Mouse (Mus musculus): ENCODE measurements around the gene Pgm5. TPM values are rescaled to one million over a fixed set of nuclear protein-coding genes. Genes with fewer than 3 reads are reported as not detected.
A peak's percentile ranks its signal among the peaks of the same experiment; 100 is the strongest.
"Not testable (repeated sequence)": the region's sequence is repeated elsewhere in the genome, so short reads cannot be mapped to it uniquely, and the experiment has no call there.

Gene Pgm5
- polyA plus RNA-seq, 1 experiment: 0.83 TPM

DNA sequence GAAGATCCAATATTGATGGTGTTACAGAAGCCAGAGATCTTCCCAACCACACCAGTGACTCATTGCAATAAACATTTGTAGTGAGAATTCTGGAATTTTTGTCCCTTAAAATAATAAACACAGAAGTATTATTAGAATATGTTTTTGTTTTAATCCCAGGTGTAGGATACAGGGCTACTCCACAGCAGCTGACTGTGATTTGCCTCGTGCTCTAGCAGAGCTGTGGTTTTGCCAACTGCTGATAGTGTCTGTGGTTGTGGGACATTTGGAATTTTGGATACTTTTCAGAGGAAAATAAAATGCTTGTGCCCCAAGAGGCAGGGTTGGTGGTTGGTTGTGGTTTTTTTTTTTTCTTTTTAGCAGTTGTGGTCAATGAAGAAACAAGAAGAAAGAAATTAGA, 143.6 kb downstream of the Pgm5 start:
- Histone ChIP-seq H3K4me3 (ENCODE audit: insufficient read depth, low read length) (no peak overlapping the region), H3K4me1 (ENCODE audit: control insufficient read depth, insufficient read depth, low read length) (peaks cover 27% of the 10 kb centered on the region), H3K27ac (ENCODE audit: insufficient read depth, low read depth, low read length) (no peak overlapping the region)
- TF ChIP-seq CTCF (IDR thresholded peaks at IDR 0.05; ENCODE audit: low read depth, low read length): no peak
- no peak for TF ChIP-seq POLR2A (IDR thresholded peaks at IDR 0.05; ENCODE audit: borderline replicate concordance, low read depth, low read length)

DNA sequence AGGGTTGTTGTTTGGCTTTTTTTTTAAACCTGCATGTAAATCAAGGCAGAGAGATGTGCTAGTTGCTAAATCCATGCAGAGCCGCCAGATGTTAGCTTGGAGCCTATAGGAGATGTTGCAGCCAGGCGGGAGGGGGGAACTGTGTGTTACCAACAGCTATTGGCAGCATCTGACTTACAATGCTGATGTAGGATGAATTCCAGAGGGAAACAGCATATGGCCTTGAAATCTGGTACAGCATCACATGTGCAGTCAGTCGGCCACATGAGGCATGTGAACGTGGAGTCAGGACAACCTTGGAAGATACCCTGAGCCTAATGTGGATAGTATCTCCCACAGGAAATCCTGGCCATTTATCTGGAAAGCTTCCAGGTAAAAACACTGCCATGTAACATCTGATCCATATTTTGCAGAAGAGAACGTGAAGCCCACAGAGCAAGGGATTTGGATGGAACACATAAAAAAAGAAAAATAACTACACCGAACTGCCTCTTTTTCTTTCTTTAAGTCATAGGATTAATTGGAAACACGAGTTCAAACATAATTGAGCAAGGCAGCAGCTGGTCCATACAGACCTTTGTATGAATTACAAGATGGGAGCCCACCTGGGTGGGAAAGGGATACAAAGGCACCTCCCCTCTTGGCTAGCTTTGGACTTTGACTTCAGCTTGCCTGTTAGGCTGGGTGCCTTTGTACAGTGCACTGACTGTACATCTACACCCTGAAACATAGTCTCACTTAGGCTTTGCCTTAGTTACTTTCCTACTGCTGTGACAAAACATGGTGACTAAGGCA, 145.2 kb downstream of the Pgm5 start:
- TF ChIP-seq CTCF (IDR thresholded peaks at IDR 0.05; ENCODE audit: low read depth, low read length) (no peak), POLR2A (IDR thresholded peaks at IDR 0.05; ENCODE audit: borderline replicate concordance, low read depth, low read length) (no peak)
- H3K4me1 ChIP-seq (ENCODE audit: control insufficient read depth, insufficient read depth, low read length): peaks cover 23% of the 10 kb centered on the region

GRCm38 (mm10) chr19:24708032-24708431, 153.6 kb downstream of the Pgm5 start:
- TF ChIP-seq POLR2A (IDR thresholded peaks at IDR 0.05; ENCODE audit: borderline replicate concordance, low read depth, low read length) (no peak), CTCF (IDR thresholded peaks at IDR 0.05; ENCODE audit: low read depth, low read length) (no peak)
- no peak overlapping the region for H3K4me3 ChIP-seq (ENCODE audit: insufficient read depth, low read length)
- peaks cover 53% of the 10 kb centered on the region for H3K4me1 ChIP-seq (ENCODE audit: control insufficient read depth, insufficient read depth, low read length)
- H3K27ac ChIP-seq (ENCODE audit: insufficient read depth, low read depth, low read length): peak overlapping the region; percentile 90

More for the DNA sequence above, 145.2 kb downstream of the Pgm5 start:
- Histone ChIP-seq H3K27ac (ENCODE audit: insufficient read depth, low read depth, low read length) (no peak overlapping the region), H3K4me3 (ENCODE audit: insufficient read depth, low read length) (no peak overlapping the region)

DNA sequence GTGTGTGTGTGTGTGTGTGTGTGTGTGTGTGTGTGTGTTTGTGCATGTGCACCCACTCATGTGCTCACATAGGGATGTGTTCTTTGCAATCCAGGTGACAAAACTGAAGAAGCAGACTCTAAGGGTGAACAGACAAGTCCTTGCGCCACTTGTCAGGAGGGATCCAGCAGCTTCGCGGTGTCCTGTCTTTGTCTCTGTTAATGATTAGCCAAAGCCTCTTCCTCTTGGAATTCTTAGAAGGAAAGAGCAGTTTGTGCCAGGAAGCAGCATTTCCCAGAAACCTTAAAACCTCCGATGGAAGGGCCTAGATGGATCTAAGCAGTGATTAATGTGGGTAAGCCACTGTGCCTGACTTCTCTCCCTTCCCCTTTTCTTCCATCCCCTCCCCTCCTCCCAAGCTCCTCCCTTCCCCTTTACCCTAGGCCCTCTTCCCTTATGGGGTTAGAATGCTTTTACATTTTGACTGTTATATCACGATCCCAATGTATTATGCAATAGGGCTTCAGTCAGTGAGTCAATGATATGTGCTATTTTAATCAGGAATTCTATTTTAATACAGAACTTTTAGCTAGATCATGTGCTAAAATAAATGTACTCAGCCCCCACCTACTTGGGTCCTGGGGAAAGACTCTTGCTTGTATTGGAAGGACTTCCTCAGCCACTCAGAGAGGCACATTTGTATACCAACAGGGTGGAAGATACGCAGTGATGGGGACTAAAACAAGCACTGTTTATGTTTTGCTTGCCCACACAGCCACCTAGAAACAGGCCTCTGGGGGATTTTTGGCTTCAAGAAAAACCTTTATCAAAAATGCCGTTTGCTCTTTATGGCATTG, 154.4 kb downstream of the Pgm5 start:
- Histone ChIP-seq H3K27ac (ENCODE audit: insufficient read depth, low read depth, low read length) (peak overlapping the region; percentile 90), H3K4me1 (ENCODE audit: control insufficient read depth, insufficient read depth, low read length) (peaks cover 57% of the 10 kb centered on the region), H3K4me3 (ENCODE audit: insufficient read depth, low read length) (no peak overlapping the region)
- TF ChIP-seq CTCF (IDR thresholded peaks at IDR 0.05; ENCODE audit: low read depth, low read length) (no peak), POLR2A (IDR thresholded peaks at IDR 0.05; ENCODE audit: borderline replicate concordance, low read depth, low read length) (no peak)

GRCm38 (mm10) chr19:24705395-24705794, 156.3 kb downstream of the Pgm5 start:
- peaks cover 55% of the 10 kb centered on the region for H3K4me1 ChIP-seq (ENCODE audit: control insufficient read depth, insufficient read depth, low read length)
- TF ChIP-seq POLR2A (IDR thresholded peaks at IDR 0.05; ENCODE audit: borderline replicate concordance, low read depth, low read length): no peak
- TF ChIP-seq CTCF (IDR thresholded peaks at IDR 0.05; ENCODE audit: low read depth, low read length): no peak
- no peak overlapping the region for H3K27ac ChIP-seq (ENCODE audit: insufficient read depth, low read depth, low read length)
- H3K4me3 ChIP-seq (ENCODE audit: insufficient read depth, low read length): no peak overlapping the region

- Histone ChIP-seq H3K27ac (ENCODE audit: insufficient read depth, low read depth, low read length) (no peak overlapping the region), H3K4me1 (ENCODE audit: control insufficient read depth, insufficient read depth, low read length) (peaks cover 49% of the 10 kb centered on the region)
- no peak for TF ChIP-seq CTCF (IDR thresholded peaks at IDR 0.05; ENCODE audit: low read depth, low read length)
- TF ChIP-seq POLR2A (IDR thresholded peaks at IDR 0.05; ENCODE audit: borderline replicate concordance, low read depth, low read length): no peak
Measured at GRCm38 (mm10) chr19:24704326-24704725, 157.3 kb downstream of the Pgm5 start.

DNA sequence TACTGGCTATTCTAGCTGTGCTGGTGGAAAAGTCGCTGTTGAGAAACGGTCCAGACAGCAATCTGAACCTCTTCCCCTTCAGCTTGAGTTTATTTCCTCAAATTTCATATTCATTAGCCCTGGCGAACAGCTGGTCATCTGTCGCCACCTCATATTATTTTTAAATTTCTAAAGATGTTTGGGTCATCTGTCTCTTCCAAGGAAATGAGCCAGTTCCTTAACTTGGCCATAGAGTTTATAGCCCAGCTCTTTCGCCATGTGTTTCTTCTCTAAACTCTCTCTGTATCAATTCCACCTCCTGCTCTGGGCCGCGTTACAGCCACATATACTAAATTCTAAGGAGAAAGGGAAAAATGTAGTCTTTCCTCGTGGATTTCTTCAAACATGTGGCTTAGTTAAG, 158.0 kb downstream of the Pgm5 start:
- Histone ChIP-seq H3K27ac (ENCODE audit: insufficient read depth, low read depth, low read length) (peak overlapping the region; percentile 58), H3K4me1 (ENCODE audit: control insufficient read depth, insufficient read depth, low read length) (peaks cover 55% of the 10 kb centered on the region), H3K4me3 (ENCODE audit: insufficient read depth, low read length) (no peak overlapping the region)
- no peak for TF ChIP-seq CTCF (IDR thresholded peaks at IDR 0.05; ENCODE audit: low read depth, low read length)
- no peak for TF ChIP-seq POLR2A (IDR thresholded peaks at IDR 0.05; ENCODE audit: borderline replicate concordance, low read depth, low read length)

More at GRCm38 (mm10) chr19:24704326-24704725, 157.3 kb downstream of the Pgm5 start:
- H3K4me3 ChIP-seq (ENCODE audit: insufficient read depth, low read length): no peak overlapping the region

- peaks cover 50% of the 10 kb centered on the region for H3K4me1 ChIP-seq (ENCODE audit: control insufficient read depth, insufficient read depth, low read length)
- not testable (repeated sequence) for H3K4me3 ChIP-seq (ENCODE audit: insufficient read depth, low read length); H3K27ac ChIP-seq (ENCODE audit: insufficient read depth, low read depth, low read length)
Measured at GRCm38 (mm10) chr19:24703168-24703567, 158.5 kb downstream of the Pgm5 start.

DNA sequence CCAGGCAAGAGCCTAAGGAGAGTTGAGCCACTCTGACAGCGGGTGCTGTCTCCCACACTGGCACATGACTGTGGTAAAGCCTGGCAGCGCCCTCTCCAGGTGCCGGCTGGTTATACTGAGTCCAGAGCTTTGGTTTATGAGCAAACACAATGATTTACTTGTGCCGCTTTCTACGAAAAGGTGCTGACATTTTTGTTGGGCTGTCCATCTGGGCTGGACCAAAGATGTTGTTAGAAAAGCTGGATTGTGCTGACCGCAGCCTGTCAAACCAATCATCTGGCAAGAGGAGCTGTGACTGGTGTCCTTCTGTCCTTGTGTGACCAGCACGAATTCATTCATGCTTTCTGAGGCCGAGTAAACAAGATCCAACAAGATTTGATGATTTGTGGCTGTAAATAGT, 159.9 kb downstream of the Pgm5 start:
- no peak overlapping the region for H3K4me3 ChIP-seq (ENCODE audit: insufficient read depth, low read length)
- no peak for TF ChIP-seq POLR2A (IDR thresholded peaks at IDR 0.05; ENCODE audit: borderline replicate concordance, low read depth, low read length)
- TF ChIP-seq CTCF (IDR thresholded peaks at IDR 0.05; ENCODE audit: low read depth, low read length): no peak
- H3K4me1 ChIP-seq (ENCODE audit: control insufficient read depth, insufficient read depth, low read length): peaks cover 38% of the 10 kb centered on the region
- H3K27ac ChIP-seq (ENCODE audit: insufficient read depth, low read depth, low read length): no peak overlapping the region

GRCm38 (mm10) chr19:24700664-24701063, 161.0 kb downstream of the Pgm5 start:
- H3K27ac ChIP-seq (ENCODE audit: insufficient read depth, low read depth, low read length): no peak overlapping the region
- H3K4me3 ChIP-seq (ENCODE audit: insufficient read depth, low read length): no peak overlapping the region
- TF ChIP-seq CTCF (IDR thresholded peaks at IDR 0.05; ENCODE audit: low read depth, low read length): no peak
- TF ChIP-seq POLR2A (IDR thresholded peaks at IDR 0.05; ENCODE audit: borderline replicate concordance, low read depth, low read length): no peak
- H3K4me1 ChIP-seq (ENCODE audit: control insufficient read depth, insufficient read depth, low read length): peaks cover 28% of the 10 kb centered on the region

Measured in bone marrow macrophage, adult 2 months (primary cell).